Mouse (Mus musculus) E14TG2a.4 (cell line): ENCODE measurements around the gene Ephb4.

Experiments
- CTCF ChIP-seq: conservative IDR thresholded peaks from 2 replicates; pipeline ENCODE4 v1.5.1; 2014; ENCODE audit warnings: low read length
- POU5F1 ChIP-seq: IDR thresholded peaks from 2 replicates; pipeline ENCODE4 v1.6.1; 2014; ENCODE audit warnings: low read length, borderline replicate concordance

DNA sequence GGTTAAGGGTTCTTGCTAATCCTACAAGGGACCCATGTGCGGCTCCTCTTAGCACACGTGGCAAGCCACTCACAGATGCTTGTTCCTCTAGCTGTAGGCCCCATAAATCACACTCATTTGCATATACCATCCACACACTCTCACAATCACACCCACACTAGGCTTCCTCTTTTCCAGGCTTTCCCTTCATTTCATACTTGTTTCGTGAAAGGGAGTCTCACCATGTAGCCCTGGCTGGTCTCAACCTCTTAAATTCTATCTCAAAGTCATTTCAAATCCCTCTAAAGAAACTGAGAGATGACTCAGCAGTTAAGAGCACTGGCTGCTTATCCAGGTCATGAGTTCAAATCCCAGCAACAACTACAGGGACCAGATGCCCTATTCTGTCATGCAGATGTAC is 44.1 kb upstream of the Ephb4 start:
- TF ChIP-seq CTCF (no peak), POU5F1 (no peak)
